Mouse (Mus musculus) right cerebral cortex, postnatal 36 days (tissue): Measurements from ENCODE around the gene Nipbl.
A peak's percentile ranks its signal among the peaks of the same experiment; 100 is the strongest.
"Not testable (repeated sequence)": the region's sequence is repeated elsewhere in the genome, so short reads cannot be mapped to it uniquely, and the experiment has no call there.

Experiments
- DNase-seq, 2 experiments: peaks; one replicate each; pipeline ENCODE4 v3.0.0; 2022; ENCODE audit warnings: low spot score in 2 of 2, mixed read lengths in 1 of 2

The Nipbl gene

DNA sequence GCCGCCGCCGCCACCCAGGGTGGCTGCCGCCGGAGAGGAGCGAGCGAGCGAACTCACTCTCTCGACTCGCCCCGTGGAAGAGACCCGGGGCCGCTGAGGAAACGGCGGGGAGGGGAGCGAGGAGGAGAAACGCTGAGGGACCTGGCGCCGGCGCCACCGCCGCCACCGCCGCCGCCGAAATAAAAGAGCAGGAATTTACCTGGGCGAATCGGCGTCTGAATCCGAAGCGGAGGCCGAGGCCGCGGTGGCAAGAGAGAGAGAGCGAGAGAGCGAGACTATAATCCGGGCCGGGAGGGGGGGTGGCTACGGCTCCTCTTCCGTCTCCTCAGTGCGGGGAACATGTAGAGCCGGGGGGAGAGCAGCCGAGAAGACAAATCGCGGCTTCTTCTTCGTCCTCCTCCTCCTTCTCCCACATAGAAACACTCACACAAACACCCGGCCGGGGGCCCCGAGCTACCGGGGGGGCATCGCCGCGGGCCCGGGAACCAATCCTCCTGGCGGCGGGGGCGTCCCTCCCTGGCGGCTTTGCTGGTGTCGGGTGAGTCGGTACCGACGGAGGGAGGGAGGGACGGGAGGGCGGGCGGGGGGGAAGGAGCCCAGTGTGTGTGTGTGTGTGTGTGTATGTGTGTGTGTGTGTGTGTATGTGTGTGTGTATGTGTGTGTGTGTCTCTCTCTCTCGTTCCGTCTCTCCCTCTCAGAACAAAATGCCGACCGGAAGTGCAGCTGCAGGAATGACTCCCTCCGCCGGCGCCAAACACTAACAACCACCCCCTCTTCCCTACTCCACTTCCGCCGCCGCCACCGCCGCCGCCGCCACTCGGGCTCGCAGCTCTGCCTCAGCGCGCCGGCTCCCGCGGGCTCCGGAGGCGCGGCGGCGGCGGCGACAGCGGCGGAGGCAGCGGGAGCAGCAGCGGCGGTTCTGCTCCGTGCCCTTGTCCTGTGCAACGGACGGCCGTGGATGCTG is at the start of gene Nipbl:
Gene Nipbl, minus strand, starts transcription at position 538 of the 964 bp plus-strand sequence.
- peak; percentile 86 to 90 for DNase-seq

DNA sequence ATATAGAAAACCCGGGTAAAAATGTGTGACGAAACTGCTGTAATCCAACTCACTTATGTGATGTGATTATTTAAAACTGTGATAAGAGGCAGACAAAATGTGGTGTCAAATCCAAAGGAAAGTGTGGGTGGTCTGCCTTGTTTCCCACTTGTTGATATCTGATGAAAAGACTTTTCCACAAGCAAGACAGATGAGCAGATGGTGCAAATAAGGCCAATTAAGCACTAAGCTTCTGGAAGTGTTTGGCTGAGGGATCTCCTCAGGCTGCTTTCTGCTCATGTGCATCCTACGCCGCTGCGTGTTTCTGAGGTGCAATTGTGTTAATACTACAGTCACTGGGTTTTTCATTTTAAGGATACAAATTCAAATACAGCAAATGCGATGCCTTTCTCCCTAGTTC is 41.0 kb upstream of the Nipbl start:
- DNase-seq: no peak

GRCm38 (mm10) chr15:8469006-8469575 is 24.8 kb upstream of the Nipbl start:
- DNase-seq: no peak

GRCm38 (mm10) chr15:8463521-8463920 is 19.3 kb upstream of the Nipbl start:
- no peak for DNase-seq

- DNase-seq: no peak
Observed at GRCm38 (mm10) chr15:8462780-8463179, 18.5 kb upstream of the Nipbl start.

GRCm38 (mm10) chr15:8460871-8461270 is 16.6 kb upstream of the Nipbl start:
- no peak for DNase-seq

DNA sequence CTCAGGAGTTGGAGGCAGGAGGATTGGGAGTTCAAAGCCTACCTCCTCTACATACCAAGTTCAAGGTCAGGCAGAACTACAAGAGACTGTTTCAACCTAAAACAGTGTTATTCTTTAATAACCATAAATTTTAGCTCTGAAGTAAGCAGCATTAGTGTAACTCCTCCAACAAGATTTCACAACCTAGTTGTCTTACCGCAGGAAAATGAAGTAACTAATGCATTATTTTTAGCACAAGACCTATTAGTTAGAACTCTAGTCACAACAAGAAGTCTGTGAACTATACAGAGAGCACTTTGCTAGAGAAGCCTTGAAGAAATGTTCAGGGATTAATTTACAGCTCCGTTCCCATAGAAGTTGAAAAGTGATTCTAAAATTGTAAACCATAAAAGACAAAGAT is 15.7 kb upstream of the Nipbl start:
- no peak for DNase-seq

- not testable (repeated sequence) for DNase-seq
Observed at GRCm38 (mm10) chr15:8456223-8456622, 12.0 kb upstream of the Nipbl start.

DNA sequence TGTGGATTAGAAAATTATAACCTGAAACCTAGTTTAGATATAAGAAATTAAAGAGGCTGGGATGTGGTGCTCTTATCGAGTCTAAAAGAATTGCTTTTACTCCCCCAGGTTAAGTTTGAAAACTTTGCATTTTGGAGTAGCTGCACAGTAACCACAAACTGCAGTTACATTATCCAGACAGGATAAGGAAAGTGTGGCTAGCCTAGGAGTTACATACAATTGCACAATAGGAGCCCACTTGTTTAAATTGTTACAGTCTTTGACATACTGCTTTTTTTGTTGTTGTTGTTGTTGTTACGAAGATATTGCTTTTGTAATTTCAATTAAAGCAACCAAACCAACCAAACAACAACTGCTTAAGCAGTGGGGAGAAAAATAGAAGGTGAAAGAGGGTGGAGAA is 11.2 kb upstream of the Nipbl start:
- no peak for DNase-seq

- DNase-seq: no peak
Observed at GRCm38 (mm10) chr15:8451071-8451470, 6.8 kb upstream of the Nipbl start.

DNA sequence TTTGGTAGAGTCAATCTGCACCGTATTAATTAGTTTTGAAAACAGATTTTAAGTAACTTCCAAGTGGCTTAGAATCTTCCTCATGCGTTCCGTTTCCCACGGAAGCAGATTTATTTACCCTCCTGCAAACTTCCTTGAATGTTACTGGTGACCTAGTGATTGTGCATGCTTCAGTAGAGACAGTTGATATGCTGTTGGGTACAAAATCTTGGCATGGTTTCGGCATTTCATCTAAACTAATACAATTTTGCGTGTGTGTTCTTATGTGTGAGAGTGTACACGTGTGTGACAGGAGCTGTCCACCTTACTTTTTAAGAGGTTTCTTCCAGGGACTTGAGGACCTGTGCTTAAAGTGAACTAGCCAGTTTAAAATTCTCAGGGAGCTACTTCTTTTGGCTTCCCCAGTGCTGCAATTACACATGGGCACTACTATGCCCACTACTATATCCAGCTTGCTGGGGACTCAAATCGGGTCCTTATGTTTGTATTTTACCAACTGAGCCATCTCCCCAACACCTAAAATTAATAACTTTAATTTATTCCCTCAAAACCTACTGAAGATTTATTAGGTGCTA is 3.0 kb upstream of the Nipbl start:
- DNase-seq: no peak

DNA sequence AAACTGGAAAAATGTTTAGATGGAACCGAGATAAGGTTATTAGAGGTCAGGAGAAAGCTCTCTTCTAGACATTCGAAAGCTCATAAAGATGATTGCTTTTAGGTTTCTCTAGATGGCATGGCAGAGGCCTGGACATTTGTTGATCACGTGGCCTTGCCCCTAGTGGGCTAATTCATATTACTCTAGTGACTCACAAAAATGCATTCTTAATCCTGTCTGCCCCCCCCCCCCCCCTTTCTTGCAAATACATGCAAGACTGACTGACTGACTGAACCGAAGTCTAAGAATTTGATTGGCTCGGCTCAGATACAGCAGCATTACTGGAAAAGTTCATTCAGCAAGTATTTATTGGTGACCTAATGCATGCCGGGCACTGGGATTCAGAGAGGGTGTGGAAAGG is 2.2 kb upstream of the Nipbl start:
- no peak for DNase-seq

GRCm38 (mm10) chr15:8445951-8446419 is 1.7 kb upstream of the Nipbl start:
- no peak for DNase-seq

GRCm38 (mm10) chr15:8444890-8445597 is 781 bp upstream of the Nipbl start:
- DNase-seq: peak; percentile 64 to 73

- DNase-seq: peak; percentile 22 to 39
Observed at GRCm38 (mm10) chr15:8443168-8443925, 916 bp downstream of the Nipbl start.

GRCm38 (mm10) chr15:8442761-8443160 is 1.5 kb downstream of the Nipbl start:
- DNase-seq: no peak

- no peak for DNase-seq
Observed at GRCm38 (mm10) chr15:8442156-8442555, 2.1 kb downstream of the Nipbl start.

DNA sequence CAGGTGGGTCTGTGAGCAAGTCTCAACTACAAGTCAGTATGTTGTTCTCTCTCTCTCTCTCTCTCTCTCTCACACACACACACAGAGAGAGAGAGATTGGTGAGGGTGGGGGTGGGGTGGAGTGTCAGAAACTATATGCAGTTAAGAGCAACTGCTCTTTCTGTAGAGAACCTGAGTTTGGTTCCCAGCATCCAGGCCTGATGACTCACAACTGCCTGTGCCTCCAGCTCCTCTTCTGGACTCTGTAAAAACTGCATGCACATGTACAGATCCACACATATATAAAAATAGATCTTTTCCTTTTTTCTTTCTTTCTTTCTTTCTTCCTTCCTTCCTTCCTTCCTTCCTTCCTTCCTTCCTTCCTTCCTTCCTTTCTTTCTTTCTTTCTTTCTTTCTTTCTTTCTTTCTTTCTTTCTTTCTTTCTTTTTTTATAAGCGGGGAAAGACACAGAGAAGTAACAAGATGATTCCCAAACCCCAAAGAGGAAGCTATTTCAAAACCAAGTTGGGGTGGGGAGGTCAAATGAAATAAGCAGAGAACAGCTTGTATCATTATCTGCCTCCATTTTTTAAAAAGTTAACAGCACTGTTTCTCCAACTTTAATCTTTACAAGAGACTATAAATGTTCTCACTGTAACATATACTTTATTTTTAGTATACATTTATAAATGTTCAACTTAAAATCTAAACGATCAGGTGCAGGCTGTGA is 10.9 kb downstream of the Nipbl start:
- DNase-seq: no peak

DNA sequence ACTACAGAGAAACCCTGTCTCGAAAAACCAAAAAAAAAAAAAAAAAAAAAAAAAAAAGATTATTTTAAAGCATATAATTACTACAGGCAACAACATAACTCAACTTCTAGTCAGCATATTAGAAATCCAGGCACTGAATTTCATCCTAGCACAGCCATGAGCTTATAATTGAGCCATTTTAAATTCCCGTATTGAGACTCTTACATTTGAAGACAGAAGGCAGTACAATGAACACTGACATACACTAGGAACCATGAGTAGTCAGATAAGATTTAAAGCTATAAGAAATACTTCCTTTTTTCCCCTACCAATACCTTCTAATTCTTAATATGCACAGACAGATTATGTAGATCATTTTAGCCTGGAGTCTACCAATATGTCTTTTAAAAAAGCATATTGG is 11.7 kb downstream of the Nipbl start:
- no peak for DNase-seq

DNA sequence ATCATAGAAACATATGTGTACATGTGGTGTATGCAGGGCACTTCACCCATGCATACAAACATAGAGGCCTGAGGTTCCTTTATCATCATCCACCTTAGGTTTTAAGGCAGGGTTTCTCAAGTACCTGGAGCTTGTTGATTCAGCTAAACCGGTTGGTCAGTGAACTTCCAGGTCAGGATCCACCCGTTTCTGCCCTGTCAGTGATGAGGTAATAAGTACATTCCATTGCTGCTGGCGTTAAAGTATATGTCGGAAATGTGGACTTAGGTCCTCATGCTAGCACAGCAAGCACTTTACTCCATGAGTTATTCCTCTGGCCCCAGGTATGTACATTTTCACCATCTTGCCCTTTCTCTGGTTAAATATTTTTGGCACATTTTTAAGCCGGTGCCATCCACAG is 14.8 kb downstream of the Nipbl start:
- no peak for DNase-seq

DNA sequence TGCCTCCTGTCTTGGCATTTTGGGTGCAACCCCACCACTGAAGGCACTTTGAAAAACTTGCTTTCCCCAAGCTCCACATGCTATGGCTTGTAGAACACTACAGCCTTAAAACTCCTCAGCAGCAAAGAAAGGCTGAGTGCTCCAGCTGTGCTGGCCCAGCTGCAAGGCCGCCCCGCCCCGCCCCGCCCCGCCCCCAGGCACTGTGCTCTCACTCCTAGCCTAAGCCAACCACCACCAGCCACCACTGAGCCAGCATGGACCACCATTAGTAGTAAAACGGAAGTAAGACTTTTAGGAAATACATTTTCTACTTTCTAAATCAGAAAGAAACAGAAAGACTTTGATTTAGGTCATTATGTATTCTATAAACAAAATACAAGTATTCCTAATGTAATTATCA is 23.4 kb downstream of the Nipbl start:
- no peak for DNase-seq
